In the genomic region with DNA sequence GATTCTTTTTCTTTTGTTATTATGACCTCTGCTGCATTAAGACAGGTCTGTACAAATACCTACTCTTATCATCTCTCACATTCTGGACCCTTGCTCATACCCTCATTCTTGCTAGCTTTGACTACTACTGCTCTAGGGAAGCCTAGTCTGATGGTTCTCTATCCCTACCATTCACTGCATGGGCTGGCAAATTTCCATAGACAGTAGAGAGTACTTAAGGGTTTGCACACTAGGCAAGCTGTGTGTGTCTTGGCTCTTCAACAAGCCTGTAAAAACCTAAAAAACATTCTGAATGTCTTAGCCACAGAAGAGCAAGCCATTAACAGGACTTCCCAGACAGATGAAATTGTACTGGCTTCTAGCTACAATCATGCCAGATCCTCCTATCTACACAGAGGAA, we compare ENCODE assay signal across 20 mouse cellular contexts.
DNase-seq lines count a peak whose midpoint lies in the region; TF ChIP-seq lines count a peak whose summit lies in the region.
"Had no signal": no experiment of that assay in that cellular context is flagged by ENCODE, and none has a peak within 500 bp of the region (broad histone marks: within the 10 kb centered on the region; RNA-seq: fewer than 3 reads in every experiment).

No protein-coding gene starts in this region.

- H3K27me3 ChIP-seq in cerebellum, adult 2 months (ENCODE audit: control insufficient read depth, insufficient read depth, low read length), result no peaks in the 10 kb centered on the region
- H3K27me3 ChIP-seq: forebrain, embryonic 13.5 days; heart, embryonic 13.5 days had no signal

- DNase-seq in cerebellum, adult 18-20 months, result peak; percentile 40 to 51
- DNase-seq in cerebellum, postnatal 4 days (ENCODE audit: low spot score in 2 of 2), result no peak
- peak in 1 of 2 experiments; percentile 70 for DNase-seq in cerebellum, adult 2 months
- DNase-seq in cerebellum, postnatal 10 days, result peak; percentile 63 to 67
- no peak for DNase-seq in lung, adult 2 months
- DNase-seq in left cerebral cortex, adult 8-10 months (ENCODE audit: low spot score in 2 of 2), result no peak
- DNase-seq: adrenal gland, adult 8-10 months; adrenal gland, postnatal 36 days; gastrocnemius, postnatal 10 days; gastrocnemius, postnatal 36 days; heart, adult 2 months; heart, postnatal 14 days; heart, postnatal 4 days; kidney, adult 18-20 months had no signal

- no peak for TF ChIP-seq CTCF in cerebellum, adult 2 months (IDR thresholded peaks at IDR 0.05; ENCODE audit: borderline replicate concordance, insufficient read depth, low read depth, low read length)
- no peak for TF ChIP-seq CTCF in lung, adult 2 months (IDR thresholded peaks at IDR 0.05; ENCODE audit: insufficient read depth, low read length)

- H3K4me3 ChIP-seq in cerebellum, adult 2 months (replicated peaks; ENCODE audit: insufficient read depth, low read depth, low read length), result no peak overlapping the region
- no peak overlapping the region for H3K4me3 ChIP-seq in lung, adult 2 months (replicated peaks; ENCODE audit: extremely low read depth, low read depth, low read length)
- H3K4me3 ChIP-seq: forebrain, embryonic 10.5 days; forebrain, embryonic 13.5 days; heart, adult 2 months; heart, embryonic 10.5 days; heart, embryonic 13.5 days had no signal

- TF ChIP-seq POLR2A in cerebellum, adult 2 months (IDR thresholded peaks at IDR 0.05; ENCODE audit: borderline replicate concordance, insufficient read depth, low read length), result no peak
- TF ChIP-seq POLR2A in lung, adult 2 months (IDR thresholded peaks at IDR 0.05; ENCODE audit: borderline replicate concordance, extremely low read depth, low read depth, low read length), result no peak

- peak overlapping the region; percentile 92; the same call in 1 of the 2 replicates for H3K27ac ChIP-seq in cerebellum, adult 2 months (ENCODE audit: insufficient read depth, low read length)
- H3K27ac ChIP-seq: forebrain, embryonic 10.5 days; forebrain, embryonic 13.5 days; heart, adult 2 months; heart, embryonic 10.5 days; heart, embryonic 13.5 days; hindbrain, embryonic 14.5 days; hindbrain, postnatal 0 days had no signal

- peaks cover 21% of the 10 kb centered on the region for H3K4me1 ChIP-seq in cerebellum, adult 2 months (ENCODE audit: control insufficient read depth, insufficient read depth, low read length)
- H3K4me1 ChIP-seq in lung, adult 2 months (ENCODE audit: control insufficient read depth, insufficient read depth, low read length), result no peaks in the 10 kb centered on the region
- H3K4me1 ChIP-seq: forebrain, embryonic 10.5 days; heart, embryonic 10.5 days; heart, embryonic 13.5 days had no signal

Comparison
In these comparisons a context has a peak if more than half of its experiments do, and no peak if none do; other contexts are left out.
1. DNase-seq: peak in cerebellum, adult 18-20 months (2 of 2) and cerebellum, postnatal 10 days (2 of 2); none in cerebellum, postnatal 4 days (0 of 2), lung, adult 2 months (single experiment) and left cerebral cortex, adult 8-10 months (0 of 2).